Mouse (Mus musculus) heart, postnatal 14 days (tissue): ENCODE results near the gene Slc6a9. TPM values are rescaled to one million over a fixed set of nuclear protein-coding genes. Genes with fewer than 3 reads are reported as not detected.

Experiments used
- DNase-seq, 2 experiments: peaks; one replicate each; pipeline ENCODE4 v3.0.0; 2021 to 2022
- intact Hi-C: fragments of 180-260 bp; cut with DNase I; formaldehyde crosslinking; loops from one replicate; pipeline ENCODE4 v1.15.1; 2025
- long read RNA-seq, 2 experiments: library from polyadenylated mRNA; stranded (forward); transcript quantifications; one replicate each; pipeline ENCODE4 v2.0.0; 2021
- total RNA-seq, 2 experiments: library from RNA; stranded (reverse); gene quantifications; 2 replicates each; pipeline ENCODE4 v1.2.3; 2021

The Slc6a9 gene
- total RNA-seq: 1 to 10 TPM; 2.6 to 4.1 TPM
- long read RNA-seq, experiment 1, partial matches to known transcripts: 0 of 4 reads
- long read RNA-seq, experiment 1, other reads (novel, unspliced or antisense): 0 of 4 reads
- long read RNA-seq, experiment 2, partial matches to known transcripts: 1 of 2 reads
- long read RNA-seq, experiment 2, other reads (novel, unspliced or antisense): 0 of 2 reads

- DNase-seq: no peak
- intact Hi-C loops: no loop called here
These were observed at the start of gene Slc6a9 for GRCm38 (mm10) chr4:117834457-117834844. Gene Slc6a9, plus strand, starts transcription at chr4:117834506.

- peak in 1 of 2 experiments; percentile 20 for DNase-seq
- intact Hi-C loops: no loop called here
These were observed 47.3 kb upstream of the Slc6a9 start for GRCm38 (mm10) chr4:117786963-117787362.

GRCm38 (mm10) chr4:117788308-117788707 lies 46.0 kb upstream of the Slc6a9 start:
- DNase-seq: peak; percentile 11 to 17
- intact Hi-C loops: no loop called here

- intact Hi-C loops: no loop called here
- no peak for DNase-seq
These were observed 34.4 kb upstream of the Slc6a9 start for GRCm38 (mm10) chr4:117799904-117800303.

GRCm38 (mm10) chr4:117806992-117807391 lies 27.3 kb upstream of the Slc6a9 start:
- intact Hi-C loops: no loop called here
- peak in 1 of 2 experiments; percentile 14 for DNase-seq

- intact Hi-C loops: no loop called here
These were observed 23.4 kb upstream of the Slc6a9 start for GRCm38 (mm10) chr4:117810933-117811332.

GRCm38 (mm10) chr4:117813591-117814192 lies 20.6 kb upstream of the Slc6a9 start:
- intact Hi-C loops: no loop called here
- peak; percentile 29 to 37 for DNase-seq

More at GRCm38 (mm10) chr4:117810933-117811332, 23.4 kb upstream of the Slc6a9 start:
- DNase-seq: no peak

- intact Hi-C loops: no loop called here
- DNase-seq: no peak
These were observed 20.0 kb upstream of the Slc6a9 start for GRCm38 (mm10) chr4:117814333-117814732.

GRCm38 (mm10) chr4:117816776-117817175 lies 17.5 kb upstream of the Slc6a9 start:
- no peak for DNase-seq
- intact Hi-C loops: no loop called here

GRCm38 (mm10) chr4:117818032-117818431 lies 16.3 kb upstream of the Slc6a9 start:
- DNase-seq: no peak
- intact Hi-C loops: no loop called here

GRCm38 (mm10) chr4:117828572-117829145 lies 5.6 kb upstream of the Slc6a9 start:
- intact Hi-C loops: loop anchor here (2.0 to 5.0 kb wide), 2 partner anchors 99 to 254 kb away; partner anchors contain the start of gene Artn
- DNase-seq: no peak

GRCm38 (mm10) chr4:117829260-117830123 lies 4.8 kb upstream of the Slc6a9 start:
- DNase-seq: peak; percentile 72 to 82
- intact Hi-C loops: loop anchor here (2.0 to 5.0 kb wide), 4 partner anchors 29 to 253 kb away; partner anchors contain the start of gene Artn

GRCm38 (mm10) chr4:117830124-117830551 lies 4.2 kb upstream of the Slc6a9 start:
- DNase-seq: peak; percentile 77 to 84
- intact Hi-C loops: loop anchor here (2.0 kb wide), 2 partner anchors 29 to 37 kb away; no protein-coding TSS in a partner anchor

- no peak for DNase-seq
- intact Hi-C loops: loop anchor here (2.0 kb wide), 2 partner anchors 28 to 36 kb away; no protein-coding TSS in a partner anchor
These were observed 3.5 kb upstream of the Slc6a9 start for GRCm38 (mm10) chr4:117830801-117831200.

GRCm38 (mm10) chr4:117831499-117831898 lies 2.8 kb upstream of the Slc6a9 start:
- no peak for DNase-seq
- intact Hi-C loops: loop anchor here (2.0 kb wide), 2 partner anchors 27 to 35 kb away; no protein-coding TSS in a partner anchor

- intact Hi-C loops: loop anchor here (2.0 kb wide), 2 partner anchors 27 to 35 kb away; no protein-coding TSS in a partner anchor
- DNase-seq: peak; percentile 52 to 54
These were observed 2.2 kb upstream of the Slc6a9 start for GRCm38 (mm10) chr4:117831920-117832691.

- DNase-seq: peak; percentile 62 to 70
- intact Hi-C loops: no loop called here
These were observed 682 bp downstream of the Slc6a9 start for GRCm38 (mm10) chr4:117834845-117835530.

- peak; percentile 40 to 50 for DNase-seq
These were observed 1.3 kb downstream of the Slc6a9 start for GRCm38 (mm10) chr4:117835531-117836111.

More at GRCm38 (mm10) chr4:117835531-117836111, 1.3 kb downstream of the Slc6a9 start:
- intact Hi-C loops: no loop called here
